ENCODE assay signal across 9 mouse cellular contexts in the genomic region with DNA sequence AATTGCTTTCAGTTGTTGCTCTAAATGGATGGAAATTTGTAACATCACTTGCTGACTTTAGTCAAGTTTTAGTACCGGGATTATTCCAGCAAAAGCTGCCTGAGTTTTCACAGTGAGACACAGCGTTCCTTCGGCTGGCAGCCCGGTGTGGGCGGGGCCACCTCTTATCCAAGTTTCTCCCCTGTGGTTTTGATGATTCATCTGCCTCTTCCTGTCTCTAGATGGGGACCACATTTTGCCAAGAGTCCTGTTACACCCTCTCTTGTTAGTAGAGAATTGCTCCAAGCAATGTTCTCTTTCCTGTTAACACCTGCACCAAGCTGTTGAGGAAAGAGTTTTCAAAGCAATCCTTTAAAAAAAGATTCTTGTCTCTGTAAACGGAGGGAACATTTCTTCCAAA.
DNase-seq lines count a peak whose midpoint lies in the region; ATAC-seq and TF ChIP-seq lines count a peak whose summit lies in the region.
"Had no signal": no experiment of that assay in that cellular context is flagged by ENCODE, and none has a peak within 500 bp of the region (broad histone marks: within the 10 kb centered on the region; RNA-seq: fewer than 3 reads in every experiment).

No protein-coding gene starts in this region.

- no peaks in the 10 kb centered on the region for H3K36me3 ChIP-seq in intestine, embryonic 15.5 days
- H3K36me3 ChIP-seq in intestine, postnatal 0 days (ENCODE audit: control insufficient read depth, insufficient read depth): no peaks in the 10 kb centered on the region
- no peaks in the 10 kb centered on the region for H3K36me3 ChIP-seq in forebrain, embryonic 13.5 days (ENCODE audit: poor library complexity, severe bottlenecking)

- no peak for TF ChIP-seq CTCF in intestine, postnatal 0 days (IDR thresholded peaks at IDR 0.05; ENCODE audit: low read depth)

- intact Hi-C loops in left cerebral cortex, postnatal 4 days (cut with DNase I): no loop called here

- no peak overlapping the region for H3K9ac ChIP-seq in intestine, embryonic 15.5 days
- H3K9ac ChIP-seq in intestine, postnatal 0 days (ENCODE audit: low read depth, low read length): no peak overlapping the region
- no peak overlapping the region for H3K9ac ChIP-seq in forebrain, embryonic 13.5 days

- H3K9me3 ChIP-seq in intestine, embryonic 15.5 days: no peaks in the 10 kb centered on the region
- no peaks in the 10 kb centered on the region for H3K9me3 ChIP-seq in intestine, postnatal 0 days (ENCODE audit: control insufficient read depth)
- H3K9me3 ChIP-seq in forebrain, embryonic 13.5 days (replicated peaks): no peaks in the 10 kb centered on the region

- H3K27me3 ChIP-seq in intestine, embryonic 15.5 days (replicated peaks): no peaks in the 10 kb centered on the region
- H3K27me3 ChIP-seq in intestine, postnatal 0 days (replicated peaks; ENCODE audit: control insufficient read depth, insufficient read depth, low read length): no peaks in the 10 kb centered on the region
- 0 out of 2 replicates have a peak, but pooled peaks cover 2% of the 10 kb centered on the region for H3K27me3 ChIP-seq in forebrain, embryonic 13.5 days

- peak; percentile 80 for DNase-seq in adrenal gland, postnatal 25 days
- peak; percentile 50 for DNase-seq in fat pad, adult 2 months (ENCODE audit: extremely low read depth, low read depth, low spot score)
- peak; percentile 79 for DNase-seq in heart, postnatal 4 days
- DNase-seq in left cerebral cortex, postnatal 4 days: peak; percentile 54
- DNase-seq in right cerebral cortex, postnatal 10 days (ENCODE audit: low spot score in 2 of 2): peak; percentile 60 to 61

- H3K4me1 ChIP-seq in intestine, embryonic 15.5 days (replicated peaks): peaks cover 6% of the 10 kb centered on the region; the same call in 1 of the 2 replicates
- H3K4me1 ChIP-seq in intestine, postnatal 0 days (replicated peaks; ENCODE audit: control insufficient read depth, insufficient read depth, low read length): no peaks in the 10 kb centered on the region
- H3K4me1 ChIP-seq in forebrain, embryonic 13.5 days: peaks cover 14% of the 10 kb centered on the region

- 24% methylated on average over 6 of the region's 6 CpGs for WGBS in intestine, embryonic 15.5 days
- 26% methylated on average over 6 of the region's 6 CpGs for WGBS in intestine, postnatal 0 days
- WGBS in forebrain, embryonic 13.5 days: 41% methylated on average over 6 of the region's 6 CpGs

- H3K4me2 ChIP-seq in intestine, embryonic 15.5 days (replicated peaks): 0 out of 2 replicates have a peak overlapping the region, but pooled peaks have one; percentile 0
- H3K4me2 ChIP-seq in intestine, postnatal 0 days (replicated peaks; ENCODE audit: low read depth): no peak overlapping the region
- no peak overlapping the region for H3K4me2 ChIP-seq in forebrain, embryonic 13.5 days

- H3K27ac ChIP-seq in intestine, embryonic 15.5 days: no peak overlapping the region
- H3K27ac ChIP-seq in intestine, postnatal 0 days (ENCODE audit: low read depth, low read length): no peak overlapping the region
- H3K27ac ChIP-seq in forebrain, embryonic 13.5 days: no peak overlapping the region
- H3K27ac ChIP-seq: macrophage had no signal

- H3K4me3 ChIP-seq in intestine, embryonic 15.5 days (replicated peaks): no peak overlapping the region
- H3K4me3 ChIP-seq in intestine, postnatal 0 days (ENCODE audit: low read depth, low read length): no peak overlapping the region
- no peak overlapping the region for H3K4me3 ChIP-seq in forebrain, embryonic 13.5 days

- ATAC-seq in intestine, embryonic 15.5 days: no peak
- no peak for ATAC-seq in intestine, postnatal 0 days
- no peak for ATAC-seq in forebrain, embryonic 13.5 days
